Mouse (Mus musculus) liver, embryonic 11.5 days (tissue): Measurements from ENCODE around the gene Zfp655. TPM values are rescaled to one million over a fixed set of nuclear protein-coding genes. Genes with fewer than 3 reads are reported as not detected.

ENCODE experiments used
- ATAC-seq: fragments of 200-750 bp; cut with Nextera tagmentation; replicated peaks from 2 replicates; pipeline ENCODE4 v1.8.0; 2017; ENCODE audit warnings: moderate number of reproducible peaks, mild to moderate bottlenecking, moderate TSS enrichment, moderate library complexity; ENCODE audit not compliant: low FRiP score
- DNase-seq: peaks from one replicate; pipeline ENCODE4 v3.0.0-alpha.2; 2017; ENCODE audit warnings: low spot score
- H3K27ac ChIP-seq: fragments of 300-500 bp; sonication (generic); 2 replicates; pipeline ENCODE4 v1.5.1; 2014; ENCODE audit warnings: mild to moderate bottlenecking, low read depth, low read length, control low read depth
- H3K27me3 ChIP-seq: fragments of 300-500 bp; sonication (generic); replicated peaks from 2 replicates; pipeline ENCODE4 v1.6.1; 2014; ENCODE audit warnings: low read length, mixed read lengths; ENCODE audit not compliant: control insufficient read depth, insufficient read depth
- H3K36me3 ChIP-seq: fragments of 300-500 bp; sonication (generic); 2 replicates; pipeline ENCODE4 v1.6.1; 2014; ENCODE audit warnings: mild to moderate bottlenecking, low read length, moderate library complexity, mixed read lengths; ENCODE audit not compliant: control insufficient read depth, insufficient read depth
- H3K4me1 ChIP-seq: fragments of 300-500 bp; sonication (generic); replicated peaks from 2 replicates; pipeline ENCODE4 v1.6.1; 2014; ENCODE audit warnings: low read length, mixed read lengths; ENCODE audit not compliant: control insufficient read depth, insufficient read depth
- H3K4me2 ChIP-seq: fragments of 300-500 bp; sonication (generic); 2 replicates; pipeline ENCODE4 v1.6.1; 2014; ENCODE audit warnings: mild to moderate bottlenecking, control low read depth, moderate library complexity
- H3K4me3 ChIP-seq: fragments of 300-500 bp; sonication (generic); 2 replicates; pipeline ENCODE4 v1.5.1; 2014; ENCODE audit warnings: low read depth, low read length, control low read depth
- H3K9ac ChIP-seq: fragments of 300-500 bp; sonication (generic); 2 replicates; pipeline ENCODE4 v1.6.1; 2014; ENCODE audit warnings: low read depth, low read length, control low read depth
- H3K9me3 ChIP-seq: fragments of 300-500 bp; sonication (generic); 2 replicates; pipeline ENCODE4 v1.6.1; 2016; ENCODE audit warnings: low read length, inconsistent platforms, mixed read lengths; ENCODE audit not compliant: control insufficient read depth
- WGBS: fragments of 180-500 bp; shearing (Covaris S2); extraction: QIAGEN DNeasy Blood & Tissue Kit; methylation state at CpG from one replicate; pipeline ENCODE4 v1.1.7; 2014; 5-methylcytosine and 5-hydroxymethylcytosine counted together
- polyA plus RNA-seq: library from polyadenylated mRNA; unstranded; fragments of >200 nt; fragmentation: Nextera tagmentation; extraction: Ambion mirVana; gene quantifications from 2 replicates; pipeline ENCODE4 v1.2.1, GENCODE M21; 2014

Zfp655 gene
- polyA plus RNA-seq, 1 experiment from 2014 or later: 33.2 TPM

DNA sequence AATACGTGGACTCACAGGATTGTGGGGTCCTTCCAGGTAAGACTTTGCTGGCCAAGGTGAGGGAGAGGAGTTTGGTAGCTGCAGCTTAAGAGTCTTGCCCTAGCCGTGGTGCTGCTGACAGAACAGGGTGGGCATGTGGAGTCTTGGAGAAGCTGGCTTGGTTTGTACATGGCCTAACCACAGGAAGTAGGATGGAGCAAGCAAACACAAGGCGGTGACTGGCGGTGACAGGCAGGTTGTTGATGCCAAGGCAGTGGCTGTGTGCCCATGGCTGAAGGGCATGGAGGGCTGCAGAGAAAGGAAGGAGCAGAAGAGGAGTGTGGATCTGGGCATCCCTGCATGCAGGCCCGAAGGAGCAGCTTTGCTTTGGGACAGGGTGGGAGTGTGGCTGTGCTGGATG is 56.9 kb downstream of the Zfp655 start:
- DNase-seq: no peak
- WGBS: 93% methylated on average over 5 of the region's 5 CpGs

DNA sequence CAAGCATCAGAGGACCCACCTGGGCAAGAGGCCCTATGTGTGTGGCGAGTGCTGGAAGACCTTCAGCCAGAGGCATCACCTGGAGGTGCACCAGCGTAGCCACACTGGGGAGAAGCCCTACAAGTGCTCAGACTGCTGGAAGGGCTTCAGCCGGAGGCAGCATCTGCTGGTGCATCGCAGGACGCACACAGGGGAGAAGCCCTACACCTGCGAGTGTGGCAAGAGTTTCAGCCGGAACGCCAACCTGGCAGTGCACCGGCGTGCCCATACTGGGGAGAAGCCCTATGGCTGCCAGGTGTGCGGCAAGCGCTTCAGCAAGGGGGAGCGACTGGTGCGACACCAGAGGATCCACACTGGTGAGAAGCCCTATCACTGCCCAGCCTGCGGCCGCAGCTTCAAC is 59.2 kb downstream of the Zfp655 start:
- Histone ChIP-seq H3K27ac (no peak overlapping the region), H3K27me3 (no peaks in the 10 kb centered on the region), H3K4me3 (no peak overlapping the region), H3K4me2 (no peak overlapping the region), H3K36me3 (peaks cover 43% of the 10 kb centered on the region), H3K9ac (no peak overlapping the region), H3K9me3 (no peaks in the 10 kb centered on the region), H3K4me1 (no peaks in the 10 kb centered on the region)
- WGBS: 95% methylated on average over 16 of the region's 16 CpGs
- 0 out of 2 replicates have a peak, but pooled peaks have one; percentile 6 for ATAC-seq
- DNase-seq: peak; percentile 24

More for the DNA sequence above, 56.9 kb downstream of the Zfp655 start:
- H3K27ac ChIP-seq: no peak overlapping the region
- no peaks in the 10 kb centered on the region for H3K27me3 ChIP-seq
- no peak overlapping the region for H3K4me2 ChIP-seq
- no peak overlapping the region for H3K4me3 ChIP-seq
- no peak overlapping the region for H3K9ac ChIP-seq
- no peaks in the 10 kb centered on the region for H3K9me3 ChIP-seq
- no peaks in the 10 kb centered on the region for H3K4me1 ChIP-seq
- H3K36me3 ChIP-seq: peaks cover 60% of the 10 kb centered on the region
- no peak for ATAC-seq

DNA sequence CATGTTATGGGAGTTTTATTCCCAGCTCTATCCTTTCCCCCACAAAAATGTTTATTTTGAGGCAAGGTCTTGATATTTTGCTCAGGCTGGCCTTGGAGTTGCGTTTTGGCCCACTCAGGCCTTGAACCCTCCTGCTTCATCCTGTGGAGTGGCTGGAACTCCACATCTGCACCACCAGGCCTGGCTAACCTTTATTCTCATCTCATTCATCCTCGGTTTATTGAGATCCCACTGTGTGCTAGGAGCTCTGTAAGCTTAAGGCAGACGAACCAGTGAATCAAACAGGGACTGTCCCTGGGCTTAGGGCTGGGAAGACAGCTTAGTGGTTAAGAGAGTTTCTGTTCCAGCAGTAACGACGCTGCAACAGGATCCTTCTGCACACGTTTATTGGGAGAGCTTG is 60.9 kb downstream of the Zfp655 start:
- 92% methylated on average over 6 of the region's 6 CpGs for WGBS
- H3K9me3 ChIP-seq: no peaks in the 10 kb centered on the region
- H3K27me3 ChIP-seq: no peaks in the 10 kb centered on the region
- peaks cover 36% of the 10 kb centered on the region for H3K36me3 ChIP-seq
- H3K4me2 ChIP-seq: no peak overlapping the region
- H3K4me3 ChIP-seq: no peak overlapping the region
- H3K4me1 ChIP-seq: no peaks in the 10 kb centered on the region
- H3K9ac ChIP-seq: no peak overlapping the region
- no peak for ATAC-seq
- no peak overlapping the region for H3K27ac ChIP-seq
- DNase-seq: peak; percentile 22

Other genes with a start within 250 kb of the Zfp655 start
- not detected in 2 replicates for gene Gm4871, start 199.0 kb upstream of the Zfp655 start, polyA plus RNA-seq
- not detected in 2 replicates for gene 1700018F24Rik, start 188.7 kb upstream of the Zfp655 start, polyA plus RNA-seq
- 114 TPM in 2 replicates for gene Arpc1a, start 147.9 kb upstream of the Zfp655 start, polyA plus RNA-seq
- gene Kpna7, start 147.7 kb upstream of the Zfp655 start, polyA plus RNA-seq: 0.06 and 0.27 TPM in 2 replicates
- 190 and 209 TPM in 2 replicates for gene Arpc1b, start 117.5 kb upstream of the Zfp655 start, polyA plus RNA-seq
- gene Pdap1, start 91.5 kb upstream of the Zfp655 start, polyA plus RNA-seq: 104 and 122 TPM in 2 replicates
- 233 and 243 TPM in 2 replicates for gene Bud31, start 91.4 kb upstream of the Zfp655 start, polyA plus RNA-seq
- gene Ptcd1, start 64.6 kb upstream of the Zfp655 start, polyA plus RNA-seq: 15.7 and 17.6 TPM in 2 replicates
- gene Cpsf4, start 64.5 kb upstream of the Zfp655 start, polyA plus RNA-seq: 38.6 and 44.1 TPM in 2 replicates
- 528 and 573 TPM in 2 replicates for gene Atp5j2, start 39.7 kb upstream of the Zfp655 start, polyA plus RNA-seq
- gene Zkscan14, start 29.8 kb upstream of the Zfp655 start, polyA plus RNA-seq: 5.9 and 7.3 TPM in 2 replicates
- gene Zkscan5, start 27.2 kb upstream of the Zfp655 start, polyA plus RNA-seq: 10.3 TPM in 2 replicates
- 0.48 TPM in 2 replicates for gene Zscan25, start 48.8 kb downstream of the Zfp655 start, polyA plus RNA-seq
- not detected in 2 replicates for gene Cyp3a57, start 113.6 kb downstream of the Zfp655 start, polyA plus RNA-seq
- gene Cyp3a16, start 238.0 kb downstream of the Zfp655 start, polyA plus RNA-seq: not detected in 2 replicates